Mouse (Mus musculus): ENCODE measurements around the gene Gm8369. TPM values are rescaled to one million over a fixed set of nuclear protein-coding genes. Genes with fewer than 3 reads are reported as not detected.
"Not testable (repeated sequence)": the region's sequence is repeated elsewhere in the genome, so short reads cannot be mapped to it uniquely, and the experiment has no call there.

Gm8369 gene
- polyA plus RNA-seq, 1 experiment from 2014 or later = not detected

DNA sequence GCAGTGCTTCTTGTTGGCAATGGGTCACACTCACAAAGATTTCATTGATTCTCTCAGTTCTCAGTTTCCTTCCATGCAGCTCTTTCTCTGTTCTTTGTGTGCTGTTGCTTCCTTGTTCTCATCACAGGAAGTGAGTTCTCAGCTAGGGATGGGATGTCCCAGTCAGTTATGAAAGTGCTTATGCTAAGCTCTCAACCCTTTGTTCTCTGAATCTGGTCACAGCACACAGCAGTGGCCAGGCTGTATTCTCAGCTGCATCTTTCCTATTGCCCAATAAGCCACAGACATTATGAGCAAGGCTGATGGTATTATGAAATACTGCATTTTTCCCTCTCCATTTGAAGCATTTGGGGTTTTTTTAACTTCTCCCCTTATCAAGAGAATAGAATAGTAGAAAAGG, 73.8 kb downstream of the Gm8369 start:
- H3K4me3 ChIP-seq (ENCODE audit: low read depth, low read length); H3K4me2 ChIP-seq (ENCODE audit: low read length); H3K9me3 ChIP-seq (replicated peaks; ENCODE audit: control insufficient read depth, low read length, poor library complexity, severe bottlenecking); ATAC-seq; H3K9ac ChIP-seq (ENCODE audit: low read depth, low read length); H3K4me1 ChIP-seq (ENCODE audit: control insufficient read depth, insufficient read depth, low read length); H3K27ac ChIP-seq (ENCODE audit: low read length); H3K27me3 ChIP-seq (ENCODE audit: control insufficient read depth, insufficient read depth, low read depth, low read length); H3K36me3 ChIP-seq (ENCODE audit: control insufficient read depth, insufficient read depth, low read length): not testable (repeated sequence)

Other genes with a start within 250 kb of the Gm8369 start
- not detected in 2 replicates for gene Ms4a1, start 219.7 kb upstream of the Gm8369 start, polyA plus RNA-seq (2015; fragmentation: Nextera tagmentation; extraction: Ambion mirVana)
- not detected in 2 replicates for gene Ms4a5, start 202.1 kb upstream of the Gm8369 start, polyA plus RNA-seq (2015; fragmentation: Nextera tagmentation; extraction: Ambion mirVana)
- gene Ms4a14, start 171.5 kb upstream of the Gm8369 start, polyA plus RNA-seq (2015; fragmentation: Nextera tagmentation; extraction: Ambion mirVana) = not detected in 2 replicates
- gene Ms4a7, start 149.8 kb upstream of the Gm8369 start, polyA plus RNA-seq (2015; fragmentation: Nextera tagmentation; extraction: Ambion mirVana) = 1.8 and 2.1 TPM in 2 replicates
- 1.4 and 2.1 TPM in 2 replicates for gene Ms4a4a, start 110.4 kb upstream of the Gm8369 start, polyA plus RNA-seq (2015; fragmentation: Nextera tagmentation; extraction: Ambion mirVana)
- 0.20 TPM in 1 of 2 replicates, not detected in the other for gene Ms4a4c, start 81.2 kb upstream of the Gm8369 start, polyA plus RNA-seq (2015; fragmentation: Nextera tagmentation; extraction: Ambion mirVana)
- not detected in 2 replicates for gene Ms4a4b, start 42.4 kb upstream of the Gm8369 start, polyA plus RNA-seq (2015; fragmentation: Nextera tagmentation; extraction: Ambion mirVana)
- 1.9 and 2.0 TPM in 2 replicates for gene Ms4a6c, start 16.6 kb upstream of the Gm8369 start, polyA plus RNA-seq (2015; fragmentation: Nextera tagmentation; extraction: Ambion mirVana)
- gene Ms4a6b, start 30.6 kb downstream of the Gm8369 start, polyA plus RNA-seq (2015; fragmentation: Nextera tagmentation; extraction: Ambion mirVana) = 1.7 and 1.9 TPM in 2 replicates
- not detected in 2 replicates for gene Ms4a4d, start 50.9 kb downstream of the Gm8369 start, polyA plus RNA-seq (2015; fragmentation: Nextera tagmentation; extraction: Ambion mirVana)
- 1.6 and 1.9 TPM in 2 replicates for gene Ms4a6d, start 118.9 kb downstream of the Gm8369 start, polyA plus RNA-seq (2015; fragmentation: Nextera tagmentation; extraction: Ambion mirVana)
- not detected in 2 replicates for gene Ms4a2, start 137.8 kb downstream of the Gm8369 start, polyA plus RNA-seq (2015; fragmentation: Nextera tagmentation; extraction: Ambion mirVana)
- not detected in 2 replicates for gene Ms4a3, start 154.9 kb downstream of the Gm8369 start, polyA plus RNA-seq (2015; fragmentation: Nextera tagmentation; extraction: Ambion mirVana)
- gene Oosp2, start 174.6 kb downstream of the Gm8369 start, polyA plus RNA-seq (2015; fragmentation: Nextera tagmentation; extraction: Ambion mirVana) = not detected in 2 replicates
- gene Oosp1, start 205.2 kb downstream of the Gm8369 start, polyA plus RNA-seq (2015; fragmentation: Nextera tagmentation; extraction: Ambion mirVana) = not detected in 2 replicates
- gene Oosp3, start 211.1 kb downstream of the Gm8369 start, polyA plus RNA-seq (2015; fragmentation: Nextera tagmentation; extraction: Ambion mirVana) = not detected in 2 replicates

Measured in midbrain, embryonic 16.5 days (tissue).